Mouse (Mus musculus) neural tube, embryonic 13.5 days (tissue): ENCODE data around the gene Pcp4l1. TPM values are rescaled to one million over a fixed set of nuclear protein-coding genes. Genes with fewer than 3 reads are reported as not detected.

Experiments used
- ATAC-seq: fragments of 200-750 bp; cut with Nextera tagmentation; 2 replicates; pipeline ENCODE4 v1.8.0; 2017; ENCODE audit warnings: low read depth, mild to moderate bottlenecking, moderate TSS enrichment, moderate library complexity
- H3K27ac ChIP-seq: fragments of 300-500 bp; sonication (generic); replicated peaks from 2 replicates; pipeline ENCODE4 v1.5.1; 2015; ENCODE audit warnings: moderate library complexity, mild to moderate bottlenecking, inconsistent platforms
- H3K27me3 ChIP-seq: fragments of 300-500 bp; sonication (generic); 2 replicates; pipeline ENCODE4 v1.6.1; 2015; ENCODE audit warnings: mild to moderate bottlenecking, inconsistent platforms
- H3K36me3 ChIP-seq: fragments of 300-500 bp; sonication (generic); 2 replicates; pipeline ENCODE4 v1.6.1; 2015; ENCODE audit warnings: mild to moderate bottlenecking, inconsistent platforms
- H3K4me1 ChIP-seq: fragments of 300-500 bp; sonication (generic); replicated peaks from 2 replicates; pipeline ENCODE4 v1.6.1; 2015; ENCODE audit warnings: inconsistent platforms
- H3K4me2 ChIP-seq: fragments of 300-500 bp; sonication (generic); 2 replicates; pipeline ENCODE4 v1.6.1; 2015; ENCODE audit warnings: inconsistent platforms, mild to moderate bottlenecking, moderate library complexity
- H3K4me3 ChIP-seq: fragments of 300-500 bp; sonication (generic); 2 replicates; pipeline ENCODE4 v1.5.1; 2015; ENCODE audit warnings: mild to moderate bottlenecking, inconsistent platforms
- H3K9ac ChIP-seq: fragments of 300-500 bp; sonication (generic); 2 replicates; pipeline ENCODE4 v1.6.1; 2015; ENCODE audit warnings: moderate library complexity, mild to moderate bottlenecking, inconsistent platforms
- H3K9me3 ChIP-seq: fragments of 300-500 bp; sonication (generic); 2 replicates; pipeline ENCODE4 v1.6.1; 2016; ENCODE audit warnings: inconsistent platforms
- WGBS: fragments of 180-500 bp; shearing (Covaris S2); methylation state at CpG from one replicate; pipeline ENCODE4 v1.1.7; 2015; 5-methylcytosine and 5-hydroxymethylcytosine counted together
- polyA plus RNA-seq: library from polyadenylated mRNA; unstranded; fragments of >200 nt; fragmentation: Nextera tagmentation; extraction: Ambion mirVana; gene quantifications from 2 replicates; pipeline ENCODE4 v1.2.1, GENCODE M21; 2015

The Pcp4l1 gene
- polyA plus RNA-seq, 1 experiment from 2014 or later = 13.9 TPM

DNA sequence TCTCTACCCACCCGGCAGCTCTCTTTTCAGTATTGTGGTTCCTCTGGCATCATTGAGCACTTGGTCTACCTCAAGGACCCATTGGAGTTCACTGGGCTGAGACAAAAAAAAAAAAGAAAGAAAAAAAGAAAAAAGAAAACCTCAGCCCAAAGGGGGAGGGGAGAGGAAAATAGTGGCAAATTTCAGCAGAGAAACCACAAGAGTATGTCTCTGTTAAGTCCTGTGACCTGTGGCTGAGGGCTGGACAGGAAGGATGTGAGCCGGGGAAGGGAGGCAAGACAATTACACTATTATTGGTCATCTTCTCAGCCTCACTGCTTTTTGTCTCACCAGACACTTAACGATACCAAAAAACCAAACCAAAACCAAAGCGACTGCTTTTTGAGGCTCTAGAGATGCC is 35.8 kb upstream of the Pcp4l1 start:
- Histone ChIP-seq H3K36me3 (peaks cover 38% of the 10 kb centered on the region), H3K9me3 (no peaks in the 10 kb centered on the region), H3K9ac (no peak overlapping the region), H3K27ac (no peak overlapping the region), H3K4me2 (no peak overlapping the region), H3K4me1 (no peaks in the 10 kb centered on the region), H3K27me3 (no peaks in the 10 kb centered on the region), H3K4me3 (no peak overlapping the region)
- no peak for ATAC-seq
- 76% methylated on average over 4 of the region's 4 CpGs for WGBS

DNA sequence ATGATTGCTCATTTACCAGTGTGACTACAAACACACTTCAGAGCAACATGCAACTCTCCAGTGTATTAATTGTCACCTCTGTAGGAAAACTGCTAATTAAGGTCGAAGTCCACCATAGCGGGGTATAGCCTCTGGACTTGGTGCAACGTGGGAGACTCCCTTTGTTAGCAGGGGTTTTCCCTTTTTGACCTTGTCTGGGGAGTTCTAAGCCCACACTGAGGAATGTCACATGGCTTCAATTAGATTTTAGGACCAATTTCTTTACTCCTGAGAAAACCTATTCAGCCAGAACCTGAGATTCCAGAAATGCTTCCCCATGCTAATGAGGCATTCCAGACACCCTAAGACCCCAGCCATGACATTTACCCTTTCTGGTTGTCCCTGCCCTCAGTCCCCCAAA is 34.1 kb upstream of the Pcp4l1 start:
- H3K4me1 ChIP-seq = no peaks in the 10 kb centered on the region
- 62% methylated on average over 3 of the region's 3 CpGs for WGBS
- no peak overlapping the region for H3K9ac ChIP-seq
- no peaks in the 10 kb centered on the region for H3K27me3 ChIP-seq
- peaks cover 21% of the 10 kb centered on the region for H3K36me3 ChIP-seq
- H3K4me2 ChIP-seq = no peak overlapping the region
- no peak for ATAC-seq
- H3K27ac ChIP-seq = no peak overlapping the region
- no peaks in the 10 kb centered on the region for H3K9me3 ChIP-seq
- no peak overlapping the region for H3K4me3 ChIP-seq

DNA sequence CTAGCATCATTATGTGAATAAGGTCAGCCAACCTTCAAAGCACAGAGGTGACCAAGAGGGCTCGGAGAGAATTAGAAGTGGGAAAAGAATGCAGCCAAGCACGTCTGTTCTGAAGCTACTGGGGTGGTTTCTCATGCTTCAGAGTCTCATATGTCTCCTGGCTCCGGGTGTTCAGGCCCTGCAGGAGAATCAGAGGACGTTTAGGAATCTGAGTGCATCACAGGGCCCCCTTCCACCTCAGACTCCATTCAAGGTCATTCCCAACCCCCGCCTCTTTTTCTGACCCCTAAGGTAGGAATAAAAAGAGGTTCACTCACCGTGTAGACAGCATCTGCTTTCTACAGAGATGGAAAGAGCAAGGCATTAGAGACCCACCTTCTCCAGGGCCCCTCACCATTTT is 33.7 kb upstream of the Pcp4l1 start:
- no peak overlapping the region for H3K27ac ChIP-seq
- ATAC-seq = no peak
- WGBS = 58% methylated on average over 6 of the region's 6 CpGs
- no peaks in the 10 kb centered on the region for H3K4me1 ChIP-seq
- no peak overlapping the region for H3K9ac ChIP-seq
- no peak overlapping the region for H3K4me2 ChIP-seq
- no peaks in the 10 kb centered on the region for H3K9me3 ChIP-seq
- H3K27me3 ChIP-seq = no peaks in the 10 kb centered on the region
- peaks cover 17% of the 10 kb centered on the region for H3K36me3 ChIP-seq
- H3K4me3 ChIP-seq = no peak overlapping the region

DNA sequence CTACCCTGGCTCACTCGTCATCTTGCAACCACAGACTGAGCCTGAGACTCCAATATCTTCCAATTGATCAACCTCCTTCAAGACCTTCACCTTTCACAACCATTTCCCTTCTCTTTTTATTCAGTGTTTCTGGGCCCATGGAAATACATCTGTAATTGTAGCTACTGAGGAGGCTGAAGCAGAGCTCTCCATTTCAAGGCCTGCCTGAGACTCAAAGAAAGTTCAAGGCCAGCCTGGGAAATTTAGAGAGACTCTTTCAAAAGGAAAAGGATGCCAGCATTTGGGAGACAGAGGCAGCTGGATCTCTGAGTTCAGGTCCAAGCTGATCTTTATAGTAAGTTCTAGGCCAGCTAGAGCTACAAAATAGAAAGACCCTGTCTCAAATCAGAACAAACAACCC is 31.8 kb upstream of the Pcp4l1 start:
- H3K4me2 ChIP-seq = no peak overlapping the region
- H3K4me3 ChIP-seq = no peak overlapping the region
- H3K27ac ChIP-seq = no peak overlapping the region
- 85% methylated on average over 1 of the region's 1 CpGs for WGBS
- H3K9me3 ChIP-seq = no peaks in the 10 kb centered on the region
- H3K36me3 ChIP-seq = no peaks in the 10 kb centered on the region
- 0 out of 2 replicates have a peak, but pooled peaks cover 3% of the 10 kb centered on the region for H3K4me1 ChIP-seq
- no peak overlapping the region for H3K9ac ChIP-seq
- no peaks in the 10 kb centered on the region for H3K27me3 ChIP-seq
- no peak for ATAC-seq

DNA sequence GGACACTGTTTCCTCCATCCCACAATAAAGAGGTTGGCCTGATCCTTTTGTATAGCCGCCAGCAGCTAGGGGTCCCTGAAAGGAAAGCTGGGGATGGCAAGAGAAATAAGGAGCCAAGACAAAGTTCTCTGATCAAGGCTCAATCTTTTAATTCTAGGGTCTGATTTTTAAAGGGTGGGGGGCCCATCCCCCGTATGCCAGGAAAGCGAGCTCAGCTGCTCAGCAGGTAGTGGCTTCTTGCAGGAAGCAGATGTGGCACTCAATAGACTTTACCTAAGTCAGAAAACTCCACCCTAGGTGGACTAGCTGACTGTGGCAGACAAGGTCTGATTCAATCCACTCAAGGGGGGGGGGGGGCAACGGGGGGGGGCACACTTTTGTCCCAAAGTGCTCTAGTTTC is 30.7 kb upstream of the Pcp4l1 start:
- no peak overlapping the region for H3K4me2 ChIP-seq
- WGBS = 53% methylated on average over 4 of the region's 4 CpGs
- no peak overlapping the region for H3K4me3 ChIP-seq

DNA sequence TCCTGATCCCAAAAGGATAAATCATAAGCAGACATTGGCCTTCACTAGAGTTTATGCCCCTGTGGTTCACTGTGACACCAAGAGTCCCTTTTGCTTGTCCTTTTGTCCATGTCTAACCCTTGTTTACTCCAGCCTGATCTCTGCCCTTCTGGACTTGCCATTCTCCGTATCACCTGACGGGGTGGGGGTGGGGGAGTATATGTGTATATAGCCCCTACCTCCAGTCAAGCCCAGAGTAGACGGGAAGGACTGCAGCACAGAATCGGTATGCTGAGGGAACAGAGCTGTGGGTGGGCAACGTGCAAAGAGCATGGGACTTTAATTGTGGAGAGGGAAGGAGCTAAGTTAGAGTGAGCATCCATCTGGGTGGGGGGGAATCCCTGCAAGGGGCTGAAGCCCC is 28.8 kb upstream of the Pcp4l1 start, which contains the start of gene Apoa2:
Apoa2 (plus strand) TSS at position 198 of the 400 bp plus-strand sequence.
- Histone ChIP-seq H3K27ac (no peak within 1 kb of the TSS), H3K4me1 (peaks cover 19% of the 10 kb centered on the region), H3K36me3 (peaks cover 5% of the 10 kb centered on the region), H3K4me3 (no peak within 1 kb of the TSS), H3K9ac (no peak within 1 kb of the TSS), H3K9me3 (no peaks in the 10 kb centered on the region), H3K27me3 (no peaks in the 10 kb centered on the region), H3K4me2 (no peak within 1 kb of the TSS)
- no peak for ATAC-seq
- WGBS = 83% methylated on average over 5 of the region's 5 CpGs

More for the DNA sequence above, 30.7 kb upstream of the Pcp4l1 start:
- ATAC-seq = no peak
- no peak overlapping the region for H3K9ac ChIP-seq
- H3K4me1 ChIP-seq = peaks cover 6% of the 10 kb centered on the region
- H3K27me3 ChIP-seq = no peaks in the 10 kb centered on the region
- H3K36me3 ChIP-seq = no peaks in the 10 kb centered on the region
- no peak overlapping the region for H3K27ac ChIP-seq
- no peaks in the 10 kb centered on the region for H3K9me3 ChIP-seq

DNA sequence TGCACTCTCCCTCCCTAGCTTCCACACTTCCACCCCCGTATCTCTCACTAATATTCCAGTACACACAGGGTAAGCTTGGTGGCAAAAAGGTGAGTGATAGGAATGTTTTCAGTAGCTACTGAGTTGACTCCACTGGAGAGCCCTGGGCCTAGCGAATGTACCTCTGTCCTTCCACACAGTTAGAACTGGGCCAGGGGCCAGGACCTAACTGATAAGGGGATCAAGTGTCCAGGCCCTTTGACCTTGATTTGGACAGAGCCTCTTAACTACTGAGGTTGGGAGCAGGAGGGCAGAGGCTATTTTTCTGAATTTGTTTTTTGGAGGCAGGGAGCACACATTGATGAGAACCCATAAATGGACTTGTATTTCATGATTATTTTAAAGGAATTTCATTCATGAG is 27.7 kb upstream of the Pcp4l1 start:
- H3K27ac ChIP-seq = no peak overlapping the region
- no peak overlapping the region for H3K4me3 ChIP-seq
- H3K9me3 ChIP-seq = no peaks in the 10 kb centered on the region
- H3K36me3 ChIP-seq = peaks cover 15% of the 10 kb centered on the region
- no peak overlapping the region for H3K9ac ChIP-seq
- H3K27me3 ChIP-seq = no peaks in the 10 kb centered on the region
- no peak overlapping the region for H3K4me2 ChIP-seq
- WGBS = 97% methylated on average over 2 of the region's 2 CpGs
- ATAC-seq = no peak
- H3K4me1 ChIP-seq = peaks cover 19% of the 10 kb centered on the region

DNA sequence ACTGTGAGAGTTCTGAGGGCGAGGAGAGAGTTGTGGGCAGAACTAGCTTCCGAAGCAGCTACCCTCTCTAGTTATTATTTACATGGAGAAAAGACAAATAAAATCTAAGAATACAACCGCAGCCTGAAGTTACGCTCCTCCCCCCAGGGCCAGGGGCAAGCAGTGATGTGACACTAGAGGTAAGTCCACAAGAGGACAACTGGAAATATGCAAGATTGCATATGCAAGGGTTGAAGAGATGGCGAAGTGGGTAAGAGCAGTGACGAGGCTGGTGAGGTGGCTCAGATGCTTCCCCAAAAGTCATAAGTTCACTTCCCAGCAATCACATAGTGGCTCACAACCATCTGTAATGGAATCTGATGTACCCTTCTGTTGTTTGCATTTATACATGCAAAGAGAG is 27.1 kb upstream of the Pcp4l1 start:
- H3K9ac ChIP-seq = no peak overlapping the region
- no peaks in the 10 kb centered on the region for H3K9me3 ChIP-seq
- H3K27ac ChIP-seq = peak overlapping the region; percentile 63
- peaks cover 19% of the 10 kb centered on the region for H3K4me1 ChIP-seq
- H3K4me2 ChIP-seq = peak overlapping the region; percentile 82
- H3K4me3 ChIP-seq = peak overlapping the region; percentile 52; the same call in 1 of the 2 replicates
- peaks cover 21% of the 10 kb centered on the region for H3K36me3 ChIP-seq
- no peak for ATAC-seq
- 90% methylated on average over 6 of the region's 6 CpGs for WGBS
- no peaks in the 10 kb centered on the region for H3K27me3 ChIP-seq

DNA sequence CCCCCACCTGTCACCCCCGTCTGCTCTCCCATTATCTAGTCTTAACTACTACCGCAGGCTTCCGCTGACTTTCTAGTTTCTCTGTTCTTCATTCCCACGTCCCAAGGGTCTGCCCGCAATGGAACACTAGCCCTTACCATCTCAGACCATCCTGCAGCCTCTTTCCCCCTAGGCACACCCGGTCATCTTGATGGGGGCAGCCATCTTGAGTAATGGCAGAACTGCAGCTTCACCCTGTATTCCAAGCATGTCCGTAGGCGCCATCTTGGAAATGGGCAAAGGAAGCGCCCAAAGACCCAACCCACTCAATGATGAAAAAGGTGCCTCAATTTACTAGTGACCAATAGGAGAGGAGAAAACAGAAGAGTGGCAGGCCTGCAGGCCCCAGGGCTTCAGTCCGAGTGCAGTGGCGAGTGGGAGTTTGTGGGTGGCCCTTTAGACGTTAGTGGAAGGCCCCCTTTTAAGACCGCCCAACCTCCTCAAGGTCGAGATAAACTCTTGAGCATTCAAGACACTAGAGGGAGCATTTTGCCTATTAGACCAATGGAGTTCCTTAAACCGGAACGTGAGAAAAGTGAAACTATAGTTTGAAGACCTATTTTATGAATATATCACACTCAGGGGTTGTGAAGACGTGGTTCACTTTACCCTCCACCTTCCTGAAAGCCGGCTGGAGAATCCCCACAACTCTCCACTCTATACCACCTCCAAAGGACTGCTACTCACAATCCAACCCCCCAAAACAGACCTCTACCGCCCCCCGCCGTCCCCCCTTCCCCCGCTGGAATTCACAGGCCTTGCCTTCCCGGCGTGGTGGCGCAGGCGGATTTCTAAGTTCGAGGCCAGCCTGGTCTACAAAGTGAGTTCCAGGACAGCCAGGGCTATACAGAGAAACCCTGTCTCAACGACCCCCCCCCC is 26.4 kb upstream of the Pcp4l1 start, which contains the start of gene Tomm40l:
Tomm40l (minus strand) TSS at position 277 of the 918 bp plus-strand sequence.
- WGBS = 2% methylated on average over 28 of the region's 28 CpGs
- H3K4me3 ChIP-seq = peak within 1 kb of the TSS; percentile 52
- H3K9me3 ChIP-seq = no peaks in the 10 kb centered on the region
- peak within 1 kb of the TSS; percentile 82 for H3K4me2 ChIP-seq
- peaks cover 19% of the 10 kb centered on the region for H3K4me1 ChIP-seq
- H3K9ac ChIP-seq = peak within 1 kb of the TSS; percentile 76
- peak within 1 kb of the TSS; percentile 63 for H3K27ac ChIP-seq
- ATAC-seq = peak; percentile 95
- peaks cover 27% of the 10 kb centered on the region for H3K36me3 ChIP-seq
- H3K27me3 ChIP-seq = no peaks in the 10 kb centered on the region

DNA sequence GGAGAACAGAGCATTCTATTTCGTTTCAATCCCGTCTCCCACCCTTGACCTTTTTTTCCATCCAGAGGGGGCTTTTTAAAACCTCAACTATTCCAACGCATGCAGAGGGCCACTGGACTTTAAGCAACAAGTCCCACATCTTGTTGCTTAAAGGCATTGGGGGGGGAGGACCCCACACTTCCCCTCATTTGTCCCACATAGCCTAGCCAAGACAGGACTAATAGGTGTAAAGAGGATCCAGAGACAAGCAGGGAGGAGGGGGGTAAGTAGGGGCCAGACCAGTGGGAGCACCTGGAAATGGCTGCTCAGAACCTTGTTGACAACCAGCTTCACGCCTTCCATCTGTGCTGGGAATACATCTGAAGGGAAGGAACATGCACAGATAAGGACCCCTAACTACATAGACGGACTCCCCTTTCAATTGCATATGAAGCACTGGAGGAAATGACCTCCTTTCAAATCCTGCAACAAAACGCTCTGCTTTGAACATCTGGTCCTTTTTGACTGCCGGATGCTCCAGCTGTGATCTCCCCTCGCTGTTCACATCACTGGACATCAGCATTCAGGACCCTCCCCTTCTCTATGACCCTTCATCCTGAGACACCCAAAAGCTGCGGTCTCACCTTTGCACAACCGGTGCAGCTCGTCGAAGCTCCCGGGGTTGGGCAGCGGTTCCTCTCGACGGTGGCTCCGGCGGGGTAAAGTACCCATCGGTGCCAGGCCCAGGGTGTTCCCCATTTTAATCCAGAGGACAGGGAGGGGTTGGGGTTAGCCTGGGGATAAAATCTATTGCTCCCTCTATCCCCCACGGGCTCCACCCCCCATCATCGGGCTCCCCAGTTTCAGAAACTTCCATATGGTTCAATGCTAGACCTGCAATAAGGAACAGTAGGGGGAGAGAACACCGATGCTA is 25.5 kb upstream of the Pcp4l1 start:
- Histone ChIP-seq H3K36me3 (peaks cover 27% of the 10 kb centered on the region), H3K4me1 (peaks cover 19% of the 10 kb centered on the region), H3K4me2 (peak overlapping the region; percentile 82), H3K9me3 (no peaks in the 10 kb centered on the region), H3K4me3 (peak overlapping the region; percentile 52), H3K27ac (peak overlapping the region; percentile 20; the same call in 1 of the 2 replicates), H3K9ac (peak overlapping the region; percentile 76), H3K27me3 (no peaks in the 10 kb centered on the region)
- ATAC-seq = no peak; the same call in none of the 2 replicates
- 5% methylated on average over 22 of the region's 22 CpGs for WGBS

DNA sequence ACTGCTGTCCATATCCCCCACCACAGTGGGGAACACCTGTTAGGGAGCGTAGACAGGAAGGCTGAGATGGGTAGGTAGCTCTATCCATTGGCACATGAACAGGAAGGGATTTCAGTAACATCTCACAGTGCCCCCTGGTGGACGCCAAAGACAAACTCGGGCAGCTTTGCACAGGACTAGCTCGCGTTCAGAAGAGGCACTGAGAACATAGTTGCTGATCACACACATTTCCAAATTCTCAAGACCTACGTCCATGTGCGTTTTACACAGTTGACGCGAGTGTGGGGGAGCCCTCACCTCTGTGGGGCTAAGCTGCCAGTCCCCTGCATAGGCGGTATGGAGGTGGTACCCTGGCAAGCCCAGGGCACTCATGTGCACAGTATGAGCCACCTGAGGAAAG is 24.8 kb upstream of the Pcp4l1 start:
- peaks cover 19% of the 10 kb centered on the region for H3K4me1 ChIP-seq
- no peak overlapping the region for H3K9ac ChIP-seq
- WGBS = 9% methylated on average over 10 of the region's 10 CpGs

More for the DNA sequence above, 24.8 kb upstream of the Pcp4l1 start:
- Histone ChIP-seq H3K27ac (no peak overlapping the region), H3K9me3 (no peaks in the 10 kb centered on the region), H3K36me3 (peaks cover 27% of the 10 kb centered on the region), H3K27me3 (no peaks in the 10 kb centered on the region), H3K4me3 (peak overlapping the region; percentile 52), H3K4me2 (peak overlapping the region; percentile 82)
- ATAC-seq = peak; percentile 12; the same call in 1 of the 2 replicates
